Mouse (Mus musculus): ENCODE measurements around the gene Lsmem1. TPM values are rescaled to one million over a fixed set of nuclear protein-coding genes. Genes with fewer than 3 reads are reported as not detected.

The Lsmem1 gene
- total RNA-seq, 4 experiments from 2014 or later = 0.66 to 1.5 (median 0.87) TPM

- DNase-seq (ENCODE audit: low spot score in 2 of 2) = no peak
Measured at GRCm38 (mm10) chr12:40140706-40141105, 58.6 kb downstream of the Lsmem1 start.

GRCm38 (mm10) chr12:40139484-40140245 lies 59.6 kb downstream of the Lsmem1 start:
- no peak for DNase-seq (ENCODE audit: low spot score in 2 of 2)

GRCm38 (mm10) chr12:40134529-40134928 lies 64.8 kb downstream of the Lsmem1 start:
- DNase-seq (ENCODE audit: low spot score in 2 of 2) = no peak

- DNase-seq (ENCODE audit: low spot score in 2 of 2) = no peak
Measured at GRCm38 (mm10) chr12:40133573-40134271, 65.6 kb downstream of the Lsmem1 start, which contains the start of gene Scin. TSS of gene Scin (minus strand) at chr12:40134228.

GRCm38 (mm10) chr12:40133194-40133572 lies 66.1 kb downstream of the Lsmem1 start:
- DNase-seq (ENCODE audit: low spot score in 2 of 2) = no peak

Small RNAs within 50 kb of the gene (microRNA-seq; reads per million reads assigned to microRNA genes)
- 0.64 to 0.76 reads per million in 2 experiments for gene Mir1938

Other genes starting within 250 kb of the Lsmem1 start
- gene Arl4a, start 161.5 kb downstream of the Lsmem1 start, total RNA-seq (2022) = 10 to 100 TPM; 27.5 to 30.5 (median 28.4) TPM
- gene Scin, start 65.3 kb downstream of the Lsmem1 start, total RNA-seq (2022) = 1 to 10 TPM; 1.4 to 2.5 (median 2.0) TPM
- gene Ifrd1, start 49.0 kb upstream of the Lsmem1 start, total RNA-seq (2022) = 10 to 100 TPM; 80.1 to 95.4 (median 92.0) TPM
- 10 to 100 TPM; 26.3 to 28.7 (median 26.9) TPM for gene Zfp277, start 246.4 kb upstream of the Lsmem1 start, total RNA-seq (2022)
- gene Dock4, start 246.5 kb upstream of the Lsmem1 start, total RNA-seq (2022) = 100 to 1,000 TPM; 196 to 242 (median 222) TPM